In genomic region chr14:93374181-93374580, GRCm38 (mm10) we compare ENCODE assay signal across 20 mouse cellular contexts.
"Had no signal": no experiment of that assay in that cellular context is flagged by ENCODE, and none has a peak within 500 bp of the region (broad histone marks: within the 10 kb centered on the region; RNA-seq: fewer than 3 reads in every experiment).

No protein-coding gene starts in this region.

- H3K4me3 ChIP-seq: midbrain, embryonic 10.5 days; midbrain, embryonic 12.5 days; myocyte; neural tube, embryonic 13.5 days; neural tube, embryonic 15.5 days; stomach, embryonic 15.5 days had no signal

- H3K9me3 ChIP-seq: midbrain, embryonic 10.5 days; midbrain, embryonic 12.5 days; neural tube, embryonic 13.5 days; neural tube, embryonic 15.5 days; stomach, embryonic 15.5 days had no signal

- H3K9ac ChIP-seq: lung, embryonic 14.5 days; midbrain, embryonic 12.5 days; neural tube, embryonic 13.5 days; neural tube, embryonic 15.5 days; stomach, embryonic 15.5 days had no signal

- ATAC-seq: midbrain, embryonic 16.5 days had no signal

- H3K4me2 ChIP-seq: lung, embryonic 14.5 days; midbrain, embryonic 12.5 days; neural tube, embryonic 13.5 days; neural tube, embryonic 15.5 days; stomach, embryonic 15.5 days had no signal

- H3K36me3 ChIP-seq: midbrain, embryonic 10.5 days; midbrain, embryonic 12.5 days; neural tube, embryonic 13.5 days; neural tube, embryonic 15.5 days; stomach, embryonic 15.5 days had no signal

- DNase-seq: lung, adult 18-20 months; lung, embryonic 14.5 days; lung, postnatal 10 days; lung, postnatal 4 days; midbrain, embryonic 14.5 days; retina, postnatal 1 day; right cerebral cortex, adult 18-20 months; right cerebral cortex, postnatal 25 days; right cerebral cortex, postnatal 4 days; thymus, adult 18-20 months; thymus, postnatal 14 days; thymus, postnatal 36 days had no signal

- H3K27ac ChIP-seq: midbrain, embryonic 10.5 days; midbrain, embryonic 12.5 days; neural tube, embryonic 13.5 days; neural tube, embryonic 15.5 days; stomach, embryonic 15.5 days; stomach, postnatal 0 days had no signal

- H3K27me3 ChIP-seq: midbrain, embryonic 12.5 days; neural tube, embryonic 13.5 days; neural tube, embryonic 15.5 days; stomach, embryonic 15.5 days had no signal

- H3K4me1 ChIP-seq: midbrain, embryonic 10.5 days; midbrain, embryonic 12.5 days; neural tube, embryonic 13.5 days; neural tube, embryonic 15.5 days; stomach, embryonic 15.5 days had no signal
